Mouse (Mus musculus) heart, embryonic 13.5 days (tissue): Measurements from ENCODE around the gene Sort1. TPM values are rescaled to one million over a fixed set of nuclear protein-coding genes. Genes with fewer than 3 reads are reported as not detected.

Experiments
- ATAC-seq: fragments of 200-750 bp; cut with Nextera tagmentation; 2 replicates; pipeline ENCODE4 v1.8.0; 2017; ENCODE audit warnings: moderate TSS enrichment; ENCODE audit not compliant: insufficient number of reproducible peaks, low FRiP score, low TSS enrichment; ENCODE audit errors: extremely low read depth
- H3K27ac ChIP-seq: fragments of 300-500 bp; sonication (generic); replicated peaks from 2 replicates; pipeline ENCODE4 v1.5.1; 2015; ENCODE audit warnings: moderate library complexity, mild to moderate bottlenecking, inconsistent platforms
- H3K27me3 ChIP-seq: fragments of 300-500 bp; sonication (generic); replicated peaks from 2 replicates; pipeline ENCODE4 v1.6.1; 2015; ENCODE audit warnings: mild to moderate bottlenecking, inconsistent platforms
- H3K36me3 ChIP-seq: fragments of 300-500 bp; sonication (generic); 2 replicates; pipeline ENCODE4 v1.6.1; 2015; ENCODE audit warnings: mild to moderate bottlenecking, inconsistent platforms
- H3K4me1 ChIP-seq: fragments of 300-500 bp; sonication (generic); 2 replicates; pipeline ENCODE4 v1.6.1; 2015; ENCODE audit warnings: inconsistent platforms
- H3K4me2 ChIP-seq: fragments of 300-500 bp; sonication (generic); 2 replicates; pipeline ENCODE4 v1.6.1; 2015; ENCODE audit warnings: inconsistent platforms, mild to moderate bottlenecking, moderate library complexity
- H3K4me3 ChIP-seq: fragments of 300-500 bp; sonication (generic); 2 replicates; pipeline ENCODE4 v1.5.1; 2015; ENCODE audit warnings: moderate library complexity, mild to moderate bottlenecking, inconsistent platforms
- H3K9ac ChIP-seq: fragments of 300-500 bp; sonication (generic); 2 replicates; pipeline ENCODE4 v1.6.1; 2015; ENCODE audit warnings: inconsistent platforms, mild to moderate bottlenecking, moderate library complexity
- H3K9me3 ChIP-seq: fragments of 300-500 bp; sonication (generic); 2 replicates; pipeline ENCODE4 v1.6.1; 2016; ENCODE audit warnings: inconsistent platforms
- WGBS: fragments of 180-500 bp; shearing (Covaris S2); methylation state at CpG from one replicate; pipeline ENCODE4 v1.1.7; 2015; ENCODE audit warnings: mixed read lengths; 5-methylcytosine and 5-hydroxymethylcytosine counted together
- polyA plus RNA-seq: library from polyadenylated mRNA; unstranded; fragments of >200 nt; fragmentation: Nextera tagmentation; extraction: Ambion mirVana; gene quantifications from 2 replicates; pipeline ENCODE4 v1.2.1, GENCODE M21; 2015

The Sort1 gene
- polyA plus RNA-seq, 1 experiment from 2014 or later, result 8.9 TPM

GRCm38 (mm10) chr3:108341040-108341439 lies 57.2 kb downstream of the Sort1 start:
- no peaks in the 10 kb centered on the region for H3K4me1 ChIP-seq
- no peak overlapping the region for H3K4me2 ChIP-seq
- H3K9me3 ChIP-seq, result no peaks in the 10 kb centered on the region
- WGBS, result 57% methylated on average over 2 of the region's 2 CpGs
- peaks cover 86% of the 10 kb centered on the region for H3K36me3 ChIP-seq
- no peak overlapping the region for H3K9ac ChIP-seq
- no peak overlapping the region for H3K27ac ChIP-seq
- H3K27me3 ChIP-seq, result no peaks in the 10 kb centered on the region
- no peak for ATAC-seq
- H3K4me3 ChIP-seq, result no peak overlapping the region

GRCm38 (mm10) chr3:108342185-108342584 lies 58.3 kb downstream of the Sort1 start:
- H3K4me3 ChIP-seq, result no peak overlapping the region
- no peak overlapping the region for H3K9ac ChIP-seq
- H3K36me3 ChIP-seq, result peaks cover 89% of the 10 kb centered on the region
- no peak overlapping the region for H3K4me2 ChIP-seq
- ATAC-seq, result no peak
- H3K27me3 ChIP-seq, result no peaks in the 10 kb centered on the region
- H3K4me1 ChIP-seq, result no peaks in the 10 kb centered on the region
- no peak overlapping the region for H3K27ac ChIP-seq
- H3K9me3 ChIP-seq, result no peaks in the 10 kb centered on the region
- WGBS, result 59% methylated on average over 7 of the region's 7 CpGs

GRCm38 (mm10) chr3:108345855-108346254 lies 62.0 kb downstream of the Sort1 start:
- H3K4me2 ChIP-seq, result no peak overlapping the region
- no peak overlapping the region for H3K27ac ChIP-seq
- 83% methylated on average over 7 of the region's 7 CpGs for WGBS
- H3K27me3 ChIP-seq, result no peaks in the 10 kb centered on the region
- peaks cover 89% of the 10 kb centered on the region for H3K36me3 ChIP-seq
- H3K9me3 ChIP-seq, result no peaks in the 10 kb centered on the region
- no peak overlapping the region for H3K9ac ChIP-seq
- ATAC-seq, result no peak
- H3K4me3 ChIP-seq, result no peak overlapping the region
- peaks cover 8% of the 10 kb centered on the region; the same call in 1 of the 2 replicates for H3K4me1 ChIP-seq

- Histone ChIP-seq H3K27me3 (no peaks in the 10 kb centered on the region), H3K4me2 (no peak overlapping the region), H3K4me1 (peaks cover 8% of the 10 kb centered on the region; the same call in 1 of the 2 replicates), H3K9ac (peak overlapping the region; percentile 10; the same call in 1 of the 2 replicates), H3K4me3 (no peak overlapping the region), H3K36me3 (peaks cover 87% of the 10 kb centered on the region), H3K9me3 (no peaks in the 10 kb centered on the region), H3K27ac (no peak overlapping the region)
- WGBS, result 60% methylated on average over 9 of the region's 9 CpGs
- no peak for ATAC-seq
Observed at GRCm38 (mm10) chr3:108348376-108348775, 64.5 kb downstream of the Sort1 start.

- H3K4me3 ChIP-seq, result no peak overlapping the region
- no peak for ATAC-seq
- 75% methylated on average over 3 of the region's 3 CpGs for WGBS
- no peaks in the 10 kb centered on the region for H3K27me3 ChIP-seq
- 0 out of 2 replicates have a peak, but pooled peaks cover 2% of the 10 kb centered on the region for H3K4me1 ChIP-seq
- peaks cover 76% of the 10 kb centered on the region for H3K36me3 ChIP-seq
- no peak overlapping the region for H3K9ac ChIP-seq
- no peak overlapping the region for H3K27ac ChIP-seq
- no peaks in the 10 kb centered on the region for H3K9me3 ChIP-seq
- no peak overlapping the region for H3K4me2 ChIP-seq
Observed at GRCm38 (mm10) chr3:108355245-108355644, 71.4 kb downstream of the Sort1 start.

GRCm38 (mm10) chr3:108357051-108357450 lies 73.2 kb downstream of the Sort1 start:
- no peaks in the 10 kb centered on the region for H3K9me3 ChIP-seq
- peaks cover 58% of the 10 kb centered on the region for H3K36me3 ChIP-seq
- ATAC-seq, result no peak
- H3K4me3 ChIP-seq, result no peak overlapping the region
- 84% methylated on average over 10 of the region's 10 CpGs for WGBS
- H3K9ac ChIP-seq, result no peak overlapping the region
- no peaks in the 10 kb centered on the region for H3K27me3 ChIP-seq
- H3K4me2 ChIP-seq, result no peak overlapping the region
- H3K4me1 ChIP-seq, result peaks cover 15% of the 10 kb centered on the region
- no peak overlapping the region for H3K27ac ChIP-seq

GRCm38 (mm10) chr3:108358445-108358844 lies 74.6 kb downstream of the Sort1 start:
- Histone ChIP-seq H3K27me3 (no peaks in the 10 kb centered on the region), H3K4me3 (no peak overlapping the region), H3K4me2 (no peak overlapping the region), H3K4me1 (peaks cover 26% of the 10 kb centered on the region), H3K27ac (no peak overlapping the region), H3K9me3 (no peaks in the 10 kb centered on the region), H3K9ac (no peak overlapping the region), H3K36me3 (peaks cover 46% of the 10 kb centered on the region)
- ATAC-seq, result no peak
- WGBS, result 68% methylated on average over 6 of the region's 6 CpGs

- peak overlapping the region; percentile 38; the same call in 1 of the 2 replicates for H3K9ac ChIP-seq
Observed at GRCm38 (mm10) chr3:108360894-108361293, 77.0 kb downstream of the Sort1 start.

GRCm38 (mm10) chr3:108363626-108364025 lies 79.7 kb downstream of the Sort1 start:
- ATAC-seq, result peak; percentile 3; the same call in 1 of the 2 replicates
- peaks cover 52% of the 10 kb centered on the region for H3K4me1 ChIP-seq
- H3K9me3 ChIP-seq, result no peaks in the 10 kb centered on the region
- no peak overlapping the region for H3K9ac ChIP-seq
- no peaks in the 10 kb centered on the region for H3K27me3 ChIP-seq
- H3K4me2 ChIP-seq, result peak overlapping the region; percentile 36; the same call in 1 of the 2 replicates
- H3K36me3 ChIP-seq, result no peaks in the 10 kb centered on the region
- H3K4me3 ChIP-seq, result no peak overlapping the region
- WGBS, result 29% methylated on average over 3 of the region's 3 CpGs
- H3K27ac ChIP-seq, result peak overlapping the region; percentile 90

More at GRCm38 (mm10) chr3:108360894-108361293, 77.0 kb downstream of the Sort1 start:
- Histone ChIP-seq H3K4me1 (peaks cover 50% of the 10 kb centered on the region), H3K4me3 (no peak overlapping the region), H3K36me3 (peaks cover 21% of the 10 kb centered on the region), H3K27me3 (no peaks in the 10 kb centered on the region), H3K27ac (peak overlapping the region; percentile 33; the same call in 1 of the 2 replicates), H3K4me2 (no peak overlapping the region), H3K9me3 (no peaks in the 10 kb centered on the region)
- WGBS, result 14% methylated on average over 7 of the region's 7 CpGs
- ATAC-seq, result no peak

GRCm38 (mm10) chr3:108364270-108364995 lies 80.6 kb downstream of the Sort1 start, which contains the start of gene Mybphl:
Gene Mybphl (plus strand): TSS chr3:108364911.
- H3K9me3 ChIP-seq, result no peaks in the 10 kb centered on the region
- H3K4me3 ChIP-seq, result peak within 1 kb of the TSS; percentile 34
- H3K27me3 ChIP-seq, result no peaks in the 10 kb centered on the region
- peak within 1 kb of the TSS; percentile 36 for H3K4me2 ChIP-seq
- peak within 1 kb of the TSS; percentile 90 for H3K27ac ChIP-seq
- 31% methylated on average over 9 of the region's 9 CpGs for WGBS
- H3K36me3 ChIP-seq, result no peaks in the 10 kb centered on the region
- H3K9ac ChIP-seq, result peak within 1 kb of the TSS; percentile 63
- ATAC-seq, result peak; percentile 68
- H3K4me1 ChIP-seq, result peaks cover 59% of the 10 kb centered on the region

GRCm38 (mm10) chr3:108367173-108367572 lies 83.3 kb downstream of the Sort1 start:
- WGBS, result 48% methylated on average over 9 of the region's 9 CpGs
- no peak overlapping the region for H3K9ac ChIP-seq
- H3K27ac ChIP-seq, result no peak overlapping the region
- peaks cover 57% of the 10 kb centered on the region for H3K4me1 ChIP-seq
- ATAC-seq, result no peak
- H3K9me3 ChIP-seq, result no peaks in the 10 kb centered on the region
- H3K4me3 ChIP-seq, result no peak overlapping the region
- H3K27me3 ChIP-seq, result no peaks in the 10 kb centered on the region
- H3K4me2 ChIP-seq, result peak overlapping the region; percentile 29
- no peaks in the 10 kb centered on the region for H3K36me3 ChIP-seq

GRCm38 (mm10) chr3:108367828-108368227 lies 83.9 kb downstream of the Sort1 start:
- H3K9ac ChIP-seq, result no peak overlapping the region
- H3K4me1 ChIP-seq, result peaks cover 59% of the 10 kb centered on the region
- 63% methylated on average over 3 of the region's 3 CpGs for WGBS

More at GRCm38 (mm10) chr3:108367828-108368227, 83.9 kb downstream of the Sort1 start:
- H3K27me3 ChIP-seq, result no peaks in the 10 kb centered on the region
- H3K4me2 ChIP-seq, result no peak overlapping the region
- ATAC-seq, result no peak
- no peak overlapping the region for H3K27ac ChIP-seq
- H3K9me3 ChIP-seq, result no peaks in the 10 kb centered on the region
- no peak overlapping the region for H3K4me3 ChIP-seq
- no peaks in the 10 kb centered on the region for H3K36me3 ChIP-seq
